Mouse (Mus musculus): ENCODE measurements around the gene Lix1. TPM values are rescaled to one million over a fixed set of nuclear protein-coding genes. Genes with fewer than 3 reads are reported as not detected.

Gene Lix1
- polyA plus RNA-seq (2012; ENCODE audit: low replicate concordance), result not detected in 2 replicates

DNA sequence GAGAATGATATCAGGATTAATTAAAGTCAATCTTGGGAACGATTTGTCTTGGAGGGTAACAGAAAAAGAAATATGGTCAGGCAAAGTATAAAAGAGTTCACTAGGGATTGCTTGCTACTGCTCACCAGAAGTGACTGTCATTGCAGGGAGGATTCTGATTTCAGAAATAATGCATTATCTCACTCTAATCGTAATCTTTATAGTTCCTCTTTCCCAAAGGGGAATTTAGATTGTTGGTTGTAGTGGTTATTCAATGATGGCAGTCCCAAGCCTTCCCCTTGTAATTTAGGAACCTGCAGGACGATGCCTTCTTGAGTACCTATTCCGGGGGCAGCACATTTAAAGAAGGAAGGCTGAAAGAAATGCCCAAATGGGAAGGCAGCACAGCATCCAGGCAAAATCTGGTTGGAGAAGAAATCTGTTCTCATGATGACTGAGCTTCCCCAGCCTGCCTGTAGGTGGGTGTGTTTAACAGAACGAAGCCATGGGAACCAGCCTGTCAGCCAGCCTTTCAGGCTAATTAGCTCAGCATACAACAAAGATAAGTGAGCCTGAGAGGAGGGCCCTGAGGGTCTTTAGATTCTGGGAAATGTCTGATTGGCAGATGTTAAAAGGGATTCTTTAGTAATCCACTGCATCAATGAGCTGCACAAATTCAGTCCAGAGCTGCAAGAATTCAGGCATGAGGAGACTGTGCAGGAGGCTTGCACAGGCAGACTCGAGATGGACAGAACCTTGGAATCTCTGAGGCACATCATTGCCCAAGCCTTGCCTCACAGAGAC is at the start of gene Lix1:
Gene Lix1 (plus strand): TSS at position 451 of the 783 bp plus-strand sequence.

DNA sequence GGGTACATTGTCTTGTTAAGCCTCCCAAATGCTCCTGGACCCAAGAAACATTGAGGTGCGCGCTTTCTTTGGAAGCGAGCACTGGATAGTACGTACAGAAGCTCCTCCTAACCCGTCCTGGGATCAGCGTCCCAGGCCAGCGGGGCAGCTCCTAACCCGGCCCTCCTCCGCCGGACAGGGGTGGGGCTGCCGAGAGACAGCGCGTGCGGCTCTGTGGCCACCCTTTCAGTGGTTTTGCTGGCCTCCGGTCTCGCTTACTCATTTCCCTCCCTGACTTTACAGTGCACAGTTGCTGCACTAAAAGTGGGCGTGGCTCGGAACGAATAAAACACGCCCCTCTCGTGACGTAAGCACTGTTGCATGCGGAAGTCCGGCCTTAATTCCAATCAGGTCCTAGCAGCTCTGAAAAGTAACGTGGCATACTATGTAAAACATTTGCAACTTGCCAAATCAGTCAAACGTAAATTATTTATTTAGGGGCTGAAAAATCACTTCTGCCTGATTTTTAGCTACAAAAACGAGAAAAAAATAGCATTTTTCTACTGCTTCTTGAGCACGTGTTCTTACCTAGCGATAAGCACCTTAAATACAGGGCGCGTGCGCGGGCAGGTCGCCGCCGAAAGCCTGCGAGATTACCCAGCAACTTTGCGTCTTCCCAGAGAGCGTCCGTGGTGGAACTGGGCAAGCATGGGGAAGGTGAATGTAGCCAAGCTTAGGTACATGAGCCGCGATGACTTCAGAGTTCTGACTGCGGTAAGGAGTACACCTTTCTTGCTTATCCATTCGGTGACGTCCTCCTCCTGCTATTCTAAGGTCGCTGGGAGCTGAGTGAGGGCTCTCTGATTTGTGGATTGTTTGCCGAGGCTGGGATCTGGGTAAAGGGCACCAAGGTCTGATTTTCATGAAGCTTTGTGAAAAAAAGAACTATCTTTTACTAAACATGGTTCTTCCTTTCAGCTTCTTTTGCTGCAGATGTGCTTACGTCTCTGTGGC is 28.3 kb upstream of the Lix1 start, which contains the start of gene Riok2:
Gene Riok2 (plus strand): TSS at position 392 of the 993 bp plus-strand sequence.

Other genes starting within 250 kb of the Lix1 start
- 4.0 and 20.9 TPM in 2 replicates for gene Riok2, start 28.4 kb upstream of the Lix1 start, polyA plus RNA-seq (2012; ENCODE audit: low replicate concordance)
- 6.7 and 9.1 TPM in 2 replicates for gene Lnpep, start 222.4 kb downstream of the Lix1 start, polyA plus RNA-seq (2012; ENCODE audit: low replicate concordance)

Measured in leukemia stem cell, adult 10-12 weeks (primary cell).